Mouse (Mus musculus) liver, embryonic 11.5 days (tissue): ENCODE data around the gene Pus1. TPM values are rescaled to one million over a fixed set of nuclear protein-coding genes. Genes with fewer than 3 reads are reported as not detected.

ENCODE experiments used
- ATAC-seq: fragments of 200-750 bp; cut with Nextera tagmentation; replicated peaks from 2 replicates; pipeline ENCODE4 v1.8.0; 2017; ENCODE audit warnings: moderate number of reproducible peaks, mild to moderate bottlenecking, moderate TSS enrichment, moderate library complexity; ENCODE audit not compliant: low FRiP score
- DNase-seq: peaks from one replicate; pipeline ENCODE4 v3.0.0-alpha.2; 2017; ENCODE audit warnings: low spot score
- H3K27ac ChIP-seq: fragments of 300-500 bp; sonication (generic); 2 replicates; pipeline ENCODE4 v1.5.1; 2014; ENCODE audit warnings: mild to moderate bottlenecking, low read depth, low read length, control low read depth
- H3K27me3 ChIP-seq: fragments of 300-500 bp; sonication (generic); replicated peaks from 2 replicates; pipeline ENCODE4 v1.6.1; 2014; ENCODE audit warnings: low read length, mixed read lengths; ENCODE audit not compliant: control insufficient read depth, insufficient read depth
- H3K36me3 ChIP-seq: fragments of 300-500 bp; sonication (generic); 2 replicates; pipeline ENCODE4 v1.6.1; 2014; ENCODE audit warnings: mild to moderate bottlenecking, low read length, moderate library complexity, mixed read lengths; ENCODE audit not compliant: control insufficient read depth, insufficient read depth
- H3K4me1 ChIP-seq: fragments of 300-500 bp; sonication (generic); replicated peaks from 2 replicates; pipeline ENCODE4 v1.6.1; 2014; ENCODE audit warnings: low read length, mixed read lengths; ENCODE audit not compliant: control insufficient read depth, insufficient read depth
- H3K4me2 ChIP-seq: fragments of 300-500 bp; sonication (generic); 2 replicates; pipeline ENCODE4 v1.6.1; 2014; ENCODE audit warnings: mild to moderate bottlenecking, control low read depth, moderate library complexity
- H3K4me3 ChIP-seq: fragments of 300-500 bp; sonication (generic); 2 replicates; pipeline ENCODE4 v1.5.1; 2014; ENCODE audit warnings: low read depth, low read length, control low read depth
- H3K9ac ChIP-seq: fragments of 300-500 bp; sonication (generic); 2 replicates; pipeline ENCODE4 v1.6.1; 2014; ENCODE audit warnings: low read depth, low read length, control low read depth
- H3K9me3 ChIP-seq: fragments of 300-500 bp; sonication (generic); 2 replicates; pipeline ENCODE4 v1.6.1; 2016; ENCODE audit warnings: low read length, inconsistent platforms, mixed read lengths; ENCODE audit not compliant: control insufficient read depth
- WGBS: fragments of 180-500 bp; shearing (Covaris S2); extraction: QIAGEN DNeasy Blood & Tissue Kit; methylation state at CpG from one replicate; pipeline ENCODE4 v1.1.7; 2014; 5-methylcytosine and 5-hydroxymethylcytosine counted together
- polyA plus RNA-seq: library from polyadenylated mRNA; unstranded; fragments of >200 nt; fragmentation: Nextera tagmentation; extraction: Ambion mirVana; gene quantifications from 2 replicates; pipeline ENCODE4 v1.2.1, GENCODE M21; 2014

The Pus1 gene
- polyA plus RNA-seq, 1 experiment from 2014 or later = 54.3 TPM

GRCm38 (mm10) chr5:110735606-110736005, 44.9 kb downstream of the Pus1 start:
- Histone ChIP-seq H3K27ac (no peak overlapping the region), H3K4me3 (no peak overlapping the region), H3K9me3 (no peaks in the 10 kb centered on the region), H3K27me3 (no peaks in the 10 kb centered on the region), H3K36me3 (peaks cover 51% of the 10 kb centered on the region), H3K4me2 (no peak overlapping the region), H3K4me1 (no peaks in the 10 kb centered on the region), H3K9ac (no peak overlapping the region)
- DNase-seq (no peak), ATAC-seq (no peak)
- WGBS = 86% methylated on average over 1 of the region's 1 CpGs

- Histone ChIP-seq H3K4me2 (no peak overlapping the region), H3K27ac (no peak overlapping the region), H3K4me3 (no peak overlapping the region), H3K36me3 (peaks cover 48% of the 10 kb centered on the region), H3K4me1 (no peaks in the 10 kb centered on the region), H3K9me3 (no peaks in the 10 kb centered on the region), H3K27me3 (no peaks in the 10 kb centered on the region), H3K9ac (no peak overlapping the region)
- ATAC-seq (no peak), DNase-seq (no peak)
- WGBS = 89% methylated on average over 4 of the region's 4 CpGs
Observed at GRCm38 (mm10) chr5:110733231-110733823, 47.1 kb downstream of the Pus1 start.

GRCm38 (mm10) chr5:110731227-110731626, 49.2 kb downstream of the Pus1 start:
- Histone ChIP-seq H3K27ac (no peak overlapping the region), H3K9me3 (no peaks in the 10 kb centered on the region), H3K4me3 (no peak overlapping the region), H3K4me1 (no peaks in the 10 kb centered on the region), H3K27me3 (no peaks in the 10 kb centered on the region), H3K4me2 (no peak overlapping the region), H3K36me3 (peaks cover 43% of the 10 kb centered on the region), H3K9ac (no peak overlapping the region)
- no peak for DNase-seq
- no peak for ATAC-seq
- 85% methylated on average over 2 of the region's 2 CpGs for WGBS

- Histone ChIP-seq H3K4me2 (no peak overlapping the region), H3K27ac (no peak overlapping the region), H3K4me3 (no peak overlapping the region), H3K9ac (no peak overlapping the region), H3K27me3 (no peaks in the 10 kb centered on the region), H3K9me3 (no peaks in the 10 kb centered on the region), H3K4me1 (no peaks in the 10 kb centered on the region; the same call in 1 of the 2 replicates), H3K36me3 (peaks cover 51% of the 10 kb centered on the region)
- DNase-seq (no peak), ATAC-seq (no peak)
- WGBS = 90% methylated on average over 1 of the region's 1 CpGs
Observed at GRCm38 (mm10) chr5:110727850-110728249, 52.6 kb downstream of the Pus1 start.

Other genes starting within 250 kb of the Pus1 start
- 0.07 TPM in 1 of 2 replicates, not detected in the other for gene Galnt9, start 236.3 kb downstream of the Pus1 start, polyA plus RNA-seq
- gene Noc4l, start 127.2 kb downstream of the Pus1 start, polyA plus RNA-seq = 128 and 131 TPM in 2 replicates
- 37.1 and 44.6 TPM in 2 replicates for gene Ddx51, start 127.2 kb downstream of the Pus1 start, polyA plus RNA-seq
- 42.2 and 44.5 TPM in 2 replicates for gene Ep400, start 9.9 kb downstream of the Pus1 start, polyA plus RNA-seq
- gene Ulk1, start 29.4 kb upstream of the Pus1 start, polyA plus RNA-seq = 13.8 and 15.7 TPM in 2 replicates
- gene Hscb, start 59.1 kb upstream of the Pus1 start, polyA plus RNA-seq = 38.0 and 44.1 TPM in 2 replicates
- 62.6 and 68.2 TPM in 2 replicates for gene Chek2, start 59.3 kb upstream of the Pus1 start, polyA plus RNA-seq
- gene Ttc28, start 99.1 kb upstream of the Pus1 start, polyA plus RNA-seq = 5.5 and 5.7 TPM in 2 replicates